Mouse (Mus musculus) thymus, adult 2 months (tissue): ENCODE results near the gene Palm. TPM values are rescaled to one million over a fixed set of nuclear protein-coding genes. Genes with fewer than 3 reads are reported as not detected.

Source experiments
- DNase-seq: peaks from one replicate; pipeline ENCODE4 v3.0.0; 2021
- H3K27ac ChIP-seq: fragments of 200-500 bp; 2 replicates; pipeline ENCODE4 v1.5.1; 2012; ENCODE audit warnings: low read length, control low read depth; ENCODE audit not compliant: control insufficient read depth, insufficient read depth
- H3K27me3 ChIP-seq: fragments of 200-500 bp; 2 replicates; pipeline ENCODE4 v1.6.1; 2012; ENCODE audit warnings: mild to moderate bottlenecking, low read length, moderate library complexity, mixed read lengths; ENCODE audit not compliant: control insufficient read depth, insufficient read depth
- H3K36me3 ChIP-seq: fragments of 200-500 bp; 2 replicates; pipeline ENCODE4 v1.6.1; 2012; ENCODE audit warnings: mild to moderate bottlenecking, low read length, moderate library complexity; ENCODE audit not compliant: control insufficient read depth, insufficient read depth
- H3K4me1 ChIP-seq: fragments of 200-500 bp; replicated peaks from 2 replicates; pipeline ENCODE4 v1.6.1; 2012; ENCODE audit warnings: low read length; ENCODE audit not compliant: control insufficient read depth, insufficient read depth
- H3K4me3 ChIP-seq: fragments of 200-500 bp; 2 replicates; pipeline ENCODE4 v1.5.1; 2012; ENCODE audit warnings: mild to moderate bottlenecking, low read length, control low read depth, moderate library complexity; ENCODE audit not compliant: control insufficient read depth, insufficient read depth
- CTCF ChIP-seq: fragments of 200-500 bp; IDR thresholded peaks from 2 replicates; pipeline ENCODE4 v1.5.1; 2012; ENCODE audit warnings: mild to moderate bottlenecking, control low read depth, low read length, moderate library complexity, borderline replicate concordance; ENCODE audit not compliant: control insufficient read depth, poor library complexity, insufficient read depth; ENCODE audit errors: extremely low read depth
- POLR2A ChIP-seq: fragments of 200-500 bp; IDR thresholded peaks from 2 replicates; pipeline ENCODE4 v1.6.1; 2012; ENCODE audit warnings: mild to moderate bottlenecking, low read length, control low read depth, moderate library complexity; ENCODE audit not compliant: control insufficient read depth, poor library complexity, insufficient read depth; ENCODE audit errors: extremely low read depth
- WGBS: fragments of 180-500 bp; shearing (Covaris S2); methylation state at CpG from one replicate; pipeline ENCODE4 v1.1.7; 2018; 5-methylcytosine and 5-hydroxymethylcytosine counted together
- polyA plus RNA-seq: library from polyadenylated mRNA; depleted of rRNA; stranded (reverse); fragments of >200 nt; gene quantifications from 2 replicates; pipeline ENCODE4 v1.2.3, GENCODE M21; 2012

Palm gene
- polyA plus RNA-seq, 1 experiment = 63.7 TPM

DNA sequence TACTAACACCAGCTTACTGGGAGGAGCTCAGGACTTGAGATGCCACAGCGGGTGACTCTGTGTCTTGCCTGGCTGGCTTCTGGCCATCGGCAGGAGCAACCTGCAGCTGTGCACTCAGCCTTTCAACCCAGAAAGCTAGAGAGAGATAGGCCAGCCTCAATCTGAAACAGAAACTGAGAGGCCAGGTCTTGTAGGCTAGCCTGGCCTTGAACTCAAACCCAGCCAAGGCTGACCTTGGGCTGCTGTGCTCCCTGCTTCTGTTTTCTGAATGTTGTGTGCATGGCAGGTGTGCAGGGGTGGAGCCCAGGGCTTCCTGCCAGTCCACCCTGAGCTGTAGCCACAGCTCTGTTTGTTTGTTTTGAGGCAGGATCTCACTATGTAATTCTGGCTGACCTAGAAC, 20.2 kb upstream of the Palm start:
- TF ChIP-seq POLR2A (no peak), CTCF (no peak)
- WGBS = 82% methylated on average over 2 of the region's 2 CpGs
- Histone ChIP-seq H3K27ac (no peak overlapping the region), H3K36me3 (no peaks in the 10 kb centered on the region), H3K27me3 (no peaks in the 10 kb centered on the region; the same call in 1 of the 2 replicates), H3K4me1 (peaks cover 8% of the 10 kb centered on the region; the same call in 1 of the 2 replicates), H3K4me3 (no peak overlapping the region)
- no peak for DNase-seq

- no peak for TF ChIP-seq POLR2A
- TF ChIP-seq CTCF = no peak
- Histone ChIP-seq H3K4me1 (peaks cover 8% of the 10 kb centered on the region; the same call in 1 of the 2 replicates), H3K27me3 (no peaks in the 10 kb centered on the region; the same call in 1 of the 2 replicates), H3K4me3 (no peak overlapping the region), H3K27ac (no peak overlapping the region), H3K36me3 (no peaks in the 10 kb centered on the region)
- no peak for DNase-seq
- WGBS = 86% methylated on average over 5 of the region's 5 CpGs
Observed at GRCm38 (mm10) chr10:79774486-79775279, 18.7 kb upstream of the Palm start.

- Histone ChIP-seq H3K4me3 (0 out of 2 replicates have a peak within 1 kb of the TSS, but pooled peaks have one; percentile 14), H3K27me3 (no peaks in the 10 kb centered on the region; the same call in 1 of the 2 replicates), H3K4me1 (peaks cover 29% of the 10 kb centered on the region), H3K36me3 (no peaks in the 10 kb centered on the region), H3K27ac (no peak within 1 kb of the TSS)
- TF ChIP-seq CTCF (no peak), POLR2A (no peak)
- 10% methylated on average over 38 of the region's 39 CpGs for WGBS
- no peak for DNase-seq
Observed at GRCm38 (mm10) chr10:79777103-79777531, 16.3 kb upstream of the Palm start, which contains the start of gene Fstl3. Gene Fstl3 (plus strand): TSS chr10:79777272.

DNA sequence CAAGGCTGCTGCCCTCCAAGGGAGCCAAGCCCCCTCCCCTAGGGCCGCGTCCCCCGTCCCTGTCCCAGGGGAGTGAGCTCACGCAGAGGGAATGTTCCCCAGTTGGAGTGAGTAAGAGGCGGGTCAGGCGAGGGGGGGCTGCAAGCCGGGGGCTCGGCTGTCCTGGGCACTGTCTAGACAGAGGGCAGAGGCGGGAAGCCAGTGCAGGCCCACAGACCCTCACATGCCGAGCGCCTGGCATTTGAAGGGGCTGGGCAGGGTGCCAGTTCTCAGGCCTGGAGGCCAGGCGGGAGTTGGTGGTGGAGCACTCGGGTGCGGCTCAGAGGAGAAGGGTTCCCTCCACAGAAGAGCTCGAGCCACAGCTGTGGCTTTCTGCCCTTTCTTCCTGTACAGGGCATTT, 15.4 kb upstream of the Palm start:
- H3K36me3 ChIP-seq = no peaks in the 10 kb centered on the region
- WGBS = 25% methylated on average over 15 of the region's 15 CpGs
- no peak for DNase-seq
- H3K27me3 ChIP-seq = no peaks in the 10 kb centered on the region; the same call in 1 of the 2 replicates
- H3K27ac ChIP-seq = no peak overlapping the region
- peaks cover 37% of the 10 kb centered on the region for H3K4me1 ChIP-seq
- H3K4me3 ChIP-seq = no peak overlapping the region
- no peak for TF ChIP-seq POLR2A
- no peak for TF ChIP-seq CTCF

DNA sequence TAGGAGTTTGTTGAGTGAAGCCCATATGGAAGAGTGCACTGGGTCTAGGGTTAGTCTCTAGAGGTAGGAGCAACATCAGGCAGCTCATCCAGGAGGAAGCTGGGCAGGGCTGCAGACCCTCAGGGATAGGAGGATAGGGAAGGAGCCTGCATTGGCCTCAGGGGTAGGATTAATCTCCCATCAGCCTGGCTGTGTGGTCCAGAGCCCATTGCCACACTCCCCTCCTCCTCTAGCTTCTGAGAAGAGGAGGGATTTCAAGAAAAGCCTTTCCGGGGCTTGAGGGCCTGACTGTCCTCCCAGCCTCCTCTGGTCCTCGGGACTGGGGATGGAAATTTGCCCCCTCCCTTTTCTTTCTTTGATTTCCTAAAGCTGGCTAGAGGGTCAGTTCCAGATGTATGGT, 14.2 kb upstream of the Palm start:
- Histone ChIP-seq H3K27me3 (no peaks in the 10 kb centered on the region; the same call in 1 of the 2 replicates), H3K36me3 (no peaks in the 10 kb centered on the region), H3K4me1 (peaks cover 35% of the 10 kb centered on the region), H3K4me3 (no peak overlapping the region), H3K27ac (no peak overlapping the region)
- DNase-seq = no peak
- TF ChIP-seq CTCF (no peak), POLR2A (no peak)
- 44% methylated on average over 2 of the region's 2 CpGs for WGBS

GRCm38 (mm10) chr10:79779784-79780663, 13.3 kb upstream of the Palm start:
- Histone ChIP-seq H3K36me3 (no peaks in the 10 kb centered on the region), H3K27ac (no peak overlapping the region), H3K4me1 (peaks cover 39% of the 10 kb centered on the region), H3K27me3 (no peaks in the 10 kb centered on the region; the same call in 1 of the 2 replicates), H3K4me3 (peak overlapping the region; percentile 55)
- TF ChIP-seq CTCF = peak; percentile 96
- no peak for TF ChIP-seq POLR2A
- WGBS = 2% methylated on average over 55 of the region's 55 CpGs
- DNase-seq = peak; percentile 92
